Mouse (Mus musculus) limb, embryonic 10.5 days (tissue): ENCODE results near the gene Trim31. TPM values are rescaled to one million over a fixed set of nuclear protein-coding genes. Genes with fewer than 3 reads are reported as not detected.

Source experiments
- DNase-seq: peaks from one replicate; pipeline ENCODE4 v3.0.0-alpha.2; 2017; ENCODE audit warnings: low spot score
- H3K27ac ChIP-seq: fragments of 300-500 bp; sonication (generic); 2 replicates; pipeline ENCODE4 v1.5.1; 2016; ENCODE audit warnings: mild to moderate bottlenecking
- H3K27me3 ChIP-seq: fragments of 300-500 bp; sonication (generic); 2 replicates; pipeline ENCODE4 v1.6.1; 2016; ENCODE audit warnings: low read depth, mild to moderate bottlenecking; ENCODE audit not compliant: poor library complexity, severe bottlenecking
- H3K36me3 ChIP-seq: fragments of 300-500 bp; sonication (generic); 2 replicates; pipeline ENCODE4 v1.6.1; 2016; ENCODE audit warnings: mild to moderate bottlenecking, moderate library complexity
- H3K4me1 ChIP-seq: fragments of 300-500 bp; sonication (generic); 2 replicates; pipeline ENCODE4 v1.6.1; 2016
- H3K4me3 ChIP-seq: fragments of 300-500 bp; sonication (generic); 2 replicates; pipeline ENCODE4 v1.5.1; 2016; ENCODE audit warnings: mild to moderate bottlenecking, moderate library complexity
- H3K9me3 ChIP-seq: fragments of 300-500 bp; sonication (generic); replicated peaks from 2 replicates; pipeline ENCODE4 v1.6.1; 2016; ENCODE audit warnings: mild to moderate bottlenecking
- WGBS: fragments of 180-500 bp; shearing (Covaris S2); methylation state at CpG from one replicate; pipeline ENCODE4 v1.1.7; 2016; 5-methylcytosine and 5-hydroxymethylcytosine counted together
- polyA plus RNA-seq: library from polyadenylated mRNA; unstranded; fragments of >200 nt; fragmentation: Nextera tagmentation; extraction: Ambion mirVana; gene quantifications from 2 replicates; pipeline ENCODE4 v1.2.1, GENCODE M21; 2016

Trim31 gene
- polyA plus RNA-seq, 1 experiment from 2014 or later, result not detected

GRCm38 (mm10) chr17:36957999-36958743, 60.3 kb downstream of the Trim31 start, which contains the start of the genes Znrd1 and Znrd1as:
TSS of gene Znrd1 (minus strand) at chr17:36958559.
TSS of gene Znrd1as (plus strand) at chr17:36958592.
- Histone ChIP-seq H3K36me3 (peaks cover 28% of the 10 kb centered on the region), H3K4me1 (peaks cover 12% of the 10 kb centered on the region), H3K27ac (peak within 1 kb of the TSS; percentile 90), H3K9me3 (no peaks in the 10 kb centered on the region), H3K4me3 (peak within 1 kb of the TSS; percentile 81), H3K27me3 (no peaks in the 10 kb centered on the region)
- under 1% methylated on average over 46 of the region's 46 CpGs for WGBS
- DNase-seq, result peak; percentile 96

- Histone ChIP-seq H3K27me3 (no peaks in the 10 kb centered on the region), H3K4me1 (peaks cover 12% of the 10 kb centered on the region), H3K4me3 (peak overlapping the region; percentile 81), H3K27ac (peak overlapping the region; percentile 90), H3K9me3 (no peaks in the 10 kb centered on the region), H3K36me3 (peaks cover 23% of the 10 kb centered on the region)
- 13% methylated on average over 12 of the region's 12 CpGs for WGBS
- DNase-seq, result no peak
These were observed 61.0 kb downstream of the Trim31 start for GRCm38 (mm10) chr17:36958884-36959283.

Other genes with a start within 250 kb of the Trim31 start
- gene H2-M1, start 225.9 kb upstream of the Trim31 start, polyA plus RNA-seq, result not detected in 2 replicates
- gene H2-M10.5, start 125.2 kb upstream of the Trim31 start, polyA plus RNA-seq, result not detected in 2 replicates
- gene H2-M10.6, start 85.9 kb upstream of the Trim31 start, polyA plus RNA-seq, result not detected in 2 replicates
- gene Trim26, start 61.0 kb upstream of the Trim31 start, polyA plus RNA-seq, result 36.7 and 48.1 TPM in 2 replicates
- gene Trim15, start 30.9 kb upstream of the Trim31 start, polyA plus RNA-seq, result 0.18 and 0.30 TPM in 2 replicates
- 5.1 and 5.8 TPM in 2 replicates for gene Trim10, start 28.5 kb upstream of the Trim31 start, polyA plus RNA-seq
- not detected in 2 replicates for gene Trim40, start 8.0 kb upstream of the Trim31 start, polyA plus RNA-seq
- 0.13 and 0.45 TPM in 2 replicates for gene Rnf39, start 44.8 kb downstream of the Trim31 start, polyA plus RNA-seq
- 152 and 174 TPM in 2 replicates for gene Ppp1r11, start 53.6 kb downstream of the Trim31 start, polyA plus RNA-seq
- 107 and 114 TPM in 2 replicates for gene Znrd1, start 60.4 kb downstream of the Trim31 start, polyA plus RNA-seq
- 8.9 and 9.5 TPM in 2 replicates for gene Znrd1as, start 60.5 kb downstream of the Trim31 start, polyA plus RNA-seq
- gene 2410137M14Rik, start 83.1 kb downstream of the Trim31 start, polyA plus RNA-seq, result not detected in 2 replicates
- 0.55 and 1.2 TPM in 2 replicates for gene H2-M5, start 91.4 kb downstream of the Trim31 start, polyA plus RNA-seq
- 69.9 and 92.6 TPM in 2 replicates for gene Zfp57, start 103.0 kb downstream of the Trim31 start, polyA plus RNA-seq
- gene Mog, start 125.3 kb downstream of the Trim31 start, polyA plus RNA-seq, result 0.08 and 0.20 TPM in 2 replicates
- 6.6 and 9.0 TPM in 2 replicates for gene Gabbr1, start 147.8 kb downstream of the Trim31 start, polyA plus RNA-seq
- 0.06 TPM in 1 of 2 replicates, not detected in the other for gene Olfr90, start 190.4 kb downstream of the Trim31 start, polyA plus RNA-seq
- gene Olfr91, start 200.2 kb downstream of the Trim31 start, polyA plus RNA-seq, result 0.05 TPM in 1 of 2 replicates, not detected in the other
- gene Olfr92, start 222.0 kb downstream of the Trim31 start, polyA plus RNA-seq, result not detected in 2 replicates